Mouse (Mus musculus) bone marrow, adult 2 months (tissue): Measurements from ENCODE around the gene Zfp362.

Experiments
- CTCF ChIP-seq: fragments of 200-500 bp; IDR thresholded peaks from 2 replicates; pipeline ENCODE4 v1.5.1; 2011; ENCODE audit warnings: low read length, control low read depth; ENCODE audit not compliant: control insufficient read depth, insufficient read depth
- POLR2A ChIP-seq: fragments of 200-500 bp; IDR thresholded peaks from 2 replicates; pipeline ENCODE4 v1.6.1; 2011; ENCODE audit warnings: low read depth, mild to moderate bottlenecking, control low read depth, low read length, borderline replicate concordance; ENCODE audit not compliant: control insufficient read depth

GRCm38 (mm10) chr4:128740878-128741277 is 65.0 kb downstream of the Zfp362 start:
- TF ChIP-seq POLR2A (no peak), CTCF (no peak)
